ENCODE assay signal across 18 mouse cellular contexts in the genomic region with DNA sequence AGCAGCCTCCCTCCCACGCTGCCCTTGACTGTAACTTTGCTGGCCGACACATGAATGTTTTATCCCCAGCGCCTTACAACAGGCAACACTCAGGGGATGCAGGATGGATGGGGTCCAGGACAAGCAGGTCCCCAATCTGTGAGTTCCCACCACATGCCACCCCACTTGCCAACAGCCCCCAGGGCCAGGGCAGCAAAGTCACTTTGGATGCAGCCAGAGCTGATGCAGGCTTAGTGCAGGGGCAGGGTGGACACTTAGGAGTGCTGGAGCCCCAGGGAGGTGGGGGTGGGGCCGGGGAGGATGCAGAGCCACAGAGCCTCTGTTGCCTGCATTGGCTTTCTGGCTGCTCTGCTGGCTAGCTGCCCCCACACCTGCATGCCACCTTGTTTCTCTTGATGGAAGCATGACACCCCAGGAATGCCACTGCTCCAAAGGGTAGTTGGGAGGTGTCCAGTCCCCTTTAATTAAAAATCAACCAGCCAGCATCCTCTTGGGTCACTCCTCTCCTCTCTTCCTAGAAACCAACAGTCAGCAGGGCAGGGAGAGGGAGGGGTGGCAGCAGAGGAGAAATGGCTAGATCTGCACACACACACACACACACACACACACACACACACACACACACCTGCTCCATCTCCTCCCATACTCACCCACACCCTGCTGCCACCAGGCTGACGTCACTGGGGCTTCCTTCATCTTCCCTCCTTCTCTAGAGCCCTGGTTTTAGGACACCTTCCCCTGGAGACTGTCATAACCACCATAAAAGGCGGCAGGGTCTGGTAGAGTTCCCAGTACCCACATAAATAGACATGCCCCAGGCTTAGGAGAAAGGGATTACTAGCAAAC. TPM values are rescaled to one million over a fixed set of nuclear protein-coding genes. Genes with fewer than 3 reads are reported as not detected.
DNase-seq lines count a peak whose midpoint lies in the region; ATAC-seq and TF ChIP-seq lines count a peak whose summit lies in the region.
"Had no signal": no experiment of that assay in that cellular context is flagged by ENCODE, and none has a peak within 500 bp of the region (broad histone marks: within the 10 kb centered on the region; RNA-seq: fewer than 3 reads in every experiment).

No protein-coding gene starts in this region.

- peak overlapping the region; percentile 84 for H3K27ac ChIP-seq in hindbrain, embryonic 13.5 days
- H3K27ac ChIP-seq in hindbrain, embryonic 11.5 days (ENCODE audit: low read depth, low read length) = no peak overlapping the region
- 0 out of 2 replicates have a peak overlapping the region, but pooled peaks have one; percentile 17 for H3K27ac ChIP-seq in midbrain, embryonic 12.5 days (replicated peaks)
- no peak overlapping the region for H3K27ac ChIP-seq in midbrain, postnatal 0 days (ENCODE audit: low read depth, low read length)
- H3K27ac ChIP-seq: embryonic facial prominence, embryonic 12.5 days had no signal

- TF ChIP-seq CTCF in midbrain, postnatal 0 days (IDR thresholded peaks at IDR 0.05) = no peak

- intact Hi-C loops in left cerebral cortex, postnatal 36 days (cut with DNase I) = no loop called here

- 66% methylated on average over 6 of the region's 6 CpGs for WGBS in hindbrain, embryonic 13.5 days
- 71% methylated on average over 6 of the region's 6 CpGs for WGBS in hindbrain, embryonic 11.5 days
- WGBS in midbrain, embryonic 12.5 days = 64% methylated on average over 6 of the region's 6 CpGs
- 59% methylated on average over 6 of the region's 6 CpGs for WGBS in midbrain, postnatal 0 days

- H3K9ac ChIP-seq in hindbrain, embryonic 13.5 days = no peak overlapping the region
- no peak overlapping the region for H3K9ac ChIP-seq in hindbrain, embryonic 11.5 days (ENCODE audit: low read depth, low read length)
- no peak overlapping the region for H3K9ac ChIP-seq in midbrain, embryonic 12.5 days (replicated peaks)
- no peak overlapping the region for H3K9ac ChIP-seq in midbrain, postnatal 0 days (replicated peaks; ENCODE audit: low read length, poor library complexity, severe bottlenecking)
- H3K9ac ChIP-seq: embryonic facial prominence, embryonic 12.5 days; liver, postnatal 0 days had no signal

- H3K4me3 ChIP-seq in hindbrain, embryonic 13.5 days = no peak overlapping the region
- H3K4me3 ChIP-seq in hindbrain, embryonic 11.5 days (ENCODE audit: low read depth, low read length) = no peak overlapping the region
- H3K4me3 ChIP-seq in midbrain, embryonic 12.5 days = no peak overlapping the region
- no peak overlapping the region for H3K4me3 ChIP-seq in midbrain, postnatal 0 days (ENCODE audit: low read depth, low read length)
- H3K4me3 ChIP-seq: embryonic facial prominence, embryonic 12.5 days had no signal

- no peak for ATAC-seq in hindbrain, embryonic 13.5 days (ENCODE audit: low FRiP score)
- ATAC-seq in hindbrain, embryonic 11.5 days (ENCODE audit: low FRiP score) = no peak
- no peak for ATAC-seq in midbrain, embryonic 12.5 days (ENCODE audit: low FRiP score, low read depth)
- no peak for ATAC-seq in midbrain, postnatal 0 days (ENCODE audit: low FRiP score)
- no peak for ATAC-seq in megakaryocyte progenitor cell, adult 5-6 weeks (replicated peaks; ENCODE audit: poor library complexity)
- ATAC-seq: CD4-positive, CD25-positive, alpha-beta regulatory T cell, adult 4 months; liver, postnatal 0 days had no signal

- H3K9me3 ChIP-seq in hindbrain, embryonic 13.5 days = no peaks in the 10 kb centered on the region
- no peaks in the 10 kb centered on the region for H3K9me3 ChIP-seq in hindbrain, embryonic 11.5 days (ENCODE audit: control insufficient read depth, low read length)
- no peaks in the 10 kb centered on the region for H3K9me3 ChIP-seq in midbrain, embryonic 12.5 days
- H3K9me3 ChIP-seq in midbrain, postnatal 0 days (ENCODE audit: low read length) = no peaks in the 10 kb centered on the region
- H3K9me3 ChIP-seq: embryonic facial prominence, embryonic 12.5 days had no signal

- no peak overlapping the region for H3K4me2 ChIP-seq in hindbrain, embryonic 13.5 days
- no peak overlapping the region for H3K4me2 ChIP-seq in hindbrain, embryonic 11.5 days (replicated peaks; ENCODE audit: low read depth, low read length)
- H3K4me2 ChIP-seq in midbrain, embryonic 12.5 days (replicated peaks) = no peak overlapping the region
- H3K4me2 ChIP-seq in midbrain, postnatal 0 days (ENCODE audit: low read depth, low read length, poor library complexity, severe bottlenecking) = no peak overlapping the region
- H3K4me2 ChIP-seq: embryonic facial prominence, embryonic 12.5 days had no signal

- no peak for DNase-seq in hindbrain, embryonic 11.5 days (ENCODE audit: low spot score)
- DNase-seq in midbrain, postnatal 0 days (ENCODE audit: low spot score) = no peak
- DNase-seq in left cerebral cortex, postnatal 36 days (ENCODE audit: low spot score in 2 of 2) = peak; percentile 70 to 75
- peak; percentile 65 to 71 for DNase-seq in right cerebral cortex, adult 2 months (ENCODE audit: low spot score in 2 of 2)
- DNase-seq: adrenal gland, postnatal 14 days; heart, adult 18-20 months; liver, postnatal 0 days; lung, postnatal 36 days; retina, postnatal 1 day; thymus, postnatal 36 days had no signal

- no peaks in the 10 kb centered on the region for H3K27me3 ChIP-seq in hindbrain, embryonic 13.5 days
- 0 out of 2 replicates have a peak, but pooled peaks cover 2% of the 10 kb centered on the region for H3K27me3 ChIP-seq in hindbrain, embryonic 11.5 days (ENCODE audit: control insufficient read depth, insufficient read depth, low read length)
- H3K27me3 ChIP-seq in midbrain, embryonic 12.5 days = peaks cover 2% of the 10 kb centered on the region
- H3K27me3 ChIP-seq in midbrain, postnatal 0 days (ENCODE audit: insufficient read depth, low read length) = no peaks in the 10 kb centered on the region
- H3K27me3 ChIP-seq: embryonic facial prominence, embryonic 12.5 days had no signal

- peaks cover 80% of the 10 kb centered on the region for H3K4me1 ChIP-seq in hindbrain, embryonic 13.5 days (replicated peaks)
- peaks cover 18% of the 10 kb centered on the region; the same call in 1 of the 2 replicates for H3K4me1 ChIP-seq in hindbrain, embryonic 11.5 days (replicated peaks; ENCODE audit: control insufficient read depth, insufficient read depth, low read length)
- peaks cover 69% of the 10 kb centered on the region for H3K4me1 ChIP-seq in midbrain, embryonic 12.5 days
- H3K4me1 ChIP-seq in midbrain, postnatal 0 days (ENCODE audit: insufficient read depth, low read length) = peaks cover 16% of the 10 kb centered on the region; the same call in 1 of the 2 replicates

- no peaks in the 10 kb centered on the region for H3K36me3 ChIP-seq in hindbrain, embryonic 13.5 days
- no peaks in the 10 kb centered on the region for H3K36me3 ChIP-seq in hindbrain, embryonic 11.5 days (ENCODE audit: control insufficient read depth, insufficient read depth, low read length)
- no peaks in the 10 kb centered on the region for H3K36me3 ChIP-seq in midbrain, embryonic 12.5 days
- no peaks in the 10 kb centered on the region for H3K36me3 ChIP-seq in midbrain, postnatal 0 days (ENCODE audit: insufficient read depth, low read length)
- H3K36me3 ChIP-seq: embryonic facial prominence, embryonic 12.5 days had no signal

RNA-seq across cellular contexts. Expression of a gene that starts 19.5 kb away (rescaled TPM):
- 34.3 and 39.0 TPM in 2 replicates for polyA plus RNA-seq in hindbrain, embryonic 13.5 days (2015; fragmentation: Nextera tagmentation; extraction: Ambion mirVana)
- 19.5 and 20.5 TPM in 2 replicates for polyA plus RNA-seq in hindbrain, embryonic 11.5 days (2014; fragmentation: Nextera tagmentation; extraction: Ambion mirVana)
- polyA plus RNA-seq in midbrain, embryonic 12.5 days (2016; fragmentation: Nextera tagmentation; extraction: Ambion mirVana) = 28.9 and 34.0 TPM in 2 replicates
- total RNA-seq in midbrain, postnatal 0 days (2014; rRNA removed) = 36.2 and 45.8 TPM in 2 replicates
- polyA plus RNA-seq in midbrain, postnatal 0 days (2015; fragmentation: Nextera tagmentation; extraction: Ambion mirVana) = 21.4 and 22.8 TPM in 2 replicates
- total RNA-seq in left cerebral cortex, postnatal 36 days (2021) = 100 to 1,000 TPM; 171 to 177 TPM
- 0.10 and 0.30 TPM in 2 replicates for total RNA-seq in megakaryocyte progenitor cell, adult 5-6 weeks (2015)
- total RNA-seq in megakaryocyte progenitor cell, adult 5-6 weeks (2017) = not detected in 2 replicates
- total RNA-seq: MEL; monocyte, adult 5-6 weeks; neutrophil, adult 5-6 weeks had no signal

Comparison
In these comparisons a context has a peak if more than half of its experiments do, and no peak if none do; other contexts are left out.
1. H3K27ac ChIP-seq: peak in hindbrain, embryonic 13.5 days (single experiment) and midbrain, embryonic 12.5 days (single experiment); none in hindbrain, embryonic 11.5 days (single experiment) and midbrain, postnatal 0 days (single experiment).
2. DNase-seq: peak in left cerebral cortex, postnatal 36 days (2 of 2) and right cerebral cortex, adult 2 months (2 of 2); none in hindbrain, embryonic 11.5 days (single experiment) and midbrain, postnatal 0 days (single experiment).